Mouse (Mus musculus) midbrain, embryonic 10.5 days (tissue): ENCODE measurements around the gene Gm17581. TPM values are rescaled to one million over a fixed set of nuclear protein-coding genes. Genes with fewer than 3 reads are reported as not detected.

Experiments used
- DNase-seq: peaks from one replicate; pipeline ENCODE4 v3.0.0-alpha.2; 2017; ENCODE audit warnings: low spot score
- H3K27ac ChIP-seq: fragments of 300-500 bp; sonication (generic); replicated peaks from 2 replicates; pipeline ENCODE4 v1.5.1; 2016; ENCODE audit warnings: mild to moderate bottlenecking
- H3K27me3 ChIP-seq: fragments of 300-500 bp; sonication (generic); 2 replicates; pipeline ENCODE4 v1.6.1; 2016; ENCODE audit warnings: low read depth, mild to moderate bottlenecking; ENCODE audit not compliant: poor library complexity, severe bottlenecking
- H3K36me3 ChIP-seq: fragments of 300-500 bp; sonication (generic); 2 replicates; pipeline ENCODE4 v1.6.1; 2016; ENCODE audit warnings: mild to moderate bottlenecking, moderate library complexity
- H3K4me1 ChIP-seq: fragments of 300-500 bp; sonication (generic); 2 replicates; pipeline ENCODE4 v1.6.1; 2016
- H3K4me3 ChIP-seq: fragments of 300-500 bp; sonication (generic); 2 replicates; pipeline ENCODE4 v1.5.1; 2016; ENCODE audit warnings: mild to moderate bottlenecking, moderate library complexity
- H3K9me3 ChIP-seq: fragments of 300-500 bp; sonication (generic); replicated peaks from 2 replicates; pipeline ENCODE4 v1.6.1; 2016; ENCODE audit warnings: mild to moderate bottlenecking
- WGBS: fragments of 180-500 bp; shearing (Covaris S2); methylation state at CpG from one replicate; pipeline ENCODE4 v1.1.7; 2016; 5-methylcytosine and 5-hydroxymethylcytosine counted together
- polyA plus RNA-seq: library from polyadenylated mRNA; unstranded; fragments of >200 nt; fragmentation: Nextera tagmentation; extraction: Ambion mirVana; gene quantifications from 2 replicates; pipeline ENCODE4 v1.2.1, GENCODE M21; 2016

Gm17581 gene
- polyA plus RNA-seq, 1 experiment from 2014 or later = not detected

DNA sequence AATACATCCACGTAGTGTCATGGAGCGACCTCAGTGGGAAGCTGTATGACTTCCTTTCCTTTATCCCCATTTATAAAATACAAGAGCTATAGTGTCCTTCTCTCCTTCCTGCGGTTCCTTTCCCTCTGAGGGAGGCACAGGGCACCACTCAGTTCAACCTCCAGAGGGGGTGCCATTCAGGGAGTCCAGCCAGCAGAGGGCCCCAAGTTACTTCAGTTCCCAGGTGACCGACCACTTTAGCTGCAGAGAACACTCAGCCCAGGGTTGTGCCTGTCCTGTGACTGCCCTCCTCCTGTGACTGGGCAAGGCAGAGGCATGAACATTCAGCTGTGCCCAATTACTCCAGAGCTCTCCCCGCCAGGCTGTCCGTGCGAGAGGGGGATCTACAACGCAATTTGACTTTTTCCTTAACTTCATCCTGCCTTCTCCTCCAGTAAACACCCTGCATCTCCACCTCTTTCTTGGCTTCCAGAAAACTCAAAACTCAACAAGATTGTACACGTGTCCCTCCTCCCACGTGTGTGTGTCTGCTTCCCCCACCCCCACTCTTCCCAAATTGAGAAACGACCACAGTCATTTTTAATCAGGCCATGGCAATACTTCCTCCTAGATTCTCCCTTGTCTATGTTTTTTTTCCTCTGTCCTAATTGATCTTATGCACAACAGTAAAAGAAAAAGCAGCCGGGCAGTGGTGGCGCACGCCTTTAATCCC, 21.3 kb upstream of the Gm17581 start:
- Histone ChIP-seq H3K9me3 (no peaks in the 10 kb centered on the region), H3K27ac (no peak overlapping the region), H3K4me3 (no peak overlapping the region), H3K36me3 (no peaks in the 10 kb centered on the region), H3K4me1 (no peaks in the 10 kb centered on the region), H3K27me3 (peaks cover 3% of the 10 kb centered on the region)
- DNase-seq = no peak
- WGBS = 66% methylated on average over 14 of the region's 14 CpGs

DNA sequence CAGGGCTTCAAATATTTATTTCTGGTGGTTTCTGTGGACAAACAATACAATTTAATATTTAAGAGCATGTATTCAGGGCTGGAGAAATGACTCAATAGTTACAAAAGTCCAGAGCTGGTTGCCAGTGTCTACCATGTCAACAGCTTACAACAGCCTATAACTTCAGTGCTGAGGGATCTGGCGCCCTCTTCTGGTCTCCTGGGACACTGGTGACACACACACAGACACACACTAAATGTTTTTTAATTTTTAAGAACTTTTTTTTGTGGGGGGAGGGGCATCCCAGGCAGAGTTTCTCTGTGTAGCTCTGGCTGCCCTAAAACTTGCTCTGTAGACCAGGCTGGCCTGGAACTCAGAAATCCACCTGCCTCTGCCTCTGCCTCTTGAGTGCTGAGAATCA, 20.1 kb upstream of the Gm17581 start:
- Histone ChIP-seq H3K4me1 (peaks cover 9% of the 10 kb centered on the region), H3K27me3 (peaks cover 13% of the 10 kb centered on the region), H3K27ac (no peak overlapping the region), H3K36me3 (no peaks in the 10 kb centered on the region), H3K9me3 (no peaks in the 10 kb centered on the region), H3K4me3 (no peak overlapping the region)
- 4% methylated on average over 1 of the region's 1 CpGs for WGBS
- peak; percentile 42 for DNase-seq

DNA sequence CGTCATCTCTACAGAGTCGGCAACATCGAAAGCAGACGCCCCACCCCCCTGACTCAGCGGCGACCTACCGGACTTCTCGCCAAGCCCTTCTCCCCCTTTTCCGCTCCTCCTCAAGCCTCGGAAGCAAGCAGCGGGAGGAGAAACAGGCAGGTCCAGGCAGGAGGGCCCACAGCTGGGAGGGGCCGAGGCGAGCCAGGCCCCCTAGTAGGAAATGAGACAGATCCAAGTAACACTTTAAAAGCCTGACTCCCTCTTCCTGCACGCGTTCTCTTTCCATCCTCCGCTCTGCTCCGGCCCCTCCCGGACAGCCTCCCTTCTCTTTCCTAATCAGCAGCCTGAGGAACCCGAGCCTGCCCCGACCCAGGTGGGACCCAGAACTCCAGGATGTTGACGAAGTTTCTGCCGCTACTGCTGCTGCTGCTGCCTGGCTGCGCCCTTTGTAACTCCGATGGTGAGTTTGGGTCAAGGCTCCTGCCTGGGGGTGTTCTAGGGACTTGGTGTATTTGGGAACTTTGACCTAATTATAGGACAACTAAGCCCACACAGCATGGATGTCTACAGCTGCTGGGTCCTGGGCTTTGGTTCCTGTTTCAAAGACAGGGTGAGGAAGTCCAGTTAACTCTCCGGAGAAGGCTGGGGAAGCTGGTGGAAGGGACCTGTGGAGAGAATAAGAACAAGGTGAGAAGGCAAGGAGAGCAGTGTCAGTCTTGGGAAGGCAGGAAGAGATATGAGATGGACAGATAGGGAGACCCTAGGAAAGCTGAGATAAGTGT, 15.5 kb upstream of the Gm17581 start, which contains the start of gene Procr:
Gene Procr, plus strand, starts transcription at position 104 of the 773 bp plus-strand sequence.
- Histone ChIP-seq H3K36me3 (no peaks in the 10 kb centered on the region), H3K9me3 (no peaks in the 10 kb centered on the region), H3K4me1 (peaks cover 9% of the 10 kb centered on the region), H3K4me3 (peak within 1 kb of the TSS; percentile 55), H3K27me3 (peaks cover 13% of the 10 kb centered on the region), H3K27ac (peak within 1 kb of the TSS; percentile 46)
- 4% methylated on average over 25 of the region's 25 CpGs for WGBS
- DNase-seq = peak; percentile 40

DNA sequence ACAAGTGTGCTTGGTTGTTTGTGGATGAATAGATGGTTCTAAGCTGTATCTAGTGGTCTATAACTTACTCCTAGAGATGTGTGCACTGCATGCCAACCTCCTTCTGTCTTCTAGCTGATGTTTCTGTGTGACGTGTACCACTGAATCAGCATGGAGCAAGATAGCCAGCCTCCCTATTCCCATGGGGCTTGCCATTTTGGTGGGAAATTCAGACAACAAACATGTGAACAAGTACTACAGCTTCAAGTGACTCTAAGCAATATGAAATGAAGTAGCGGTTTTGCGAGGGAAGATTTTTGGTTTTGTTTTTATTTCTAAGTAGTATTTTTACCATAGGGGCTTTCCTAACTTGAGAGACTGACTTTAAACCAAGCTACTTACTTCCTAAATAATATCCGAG, 13.7 kb upstream of the Gm17581 start:
- no peak overlapping the region for H3K4me3 ChIP-seq
- DNase-seq = no peak

DNA sequence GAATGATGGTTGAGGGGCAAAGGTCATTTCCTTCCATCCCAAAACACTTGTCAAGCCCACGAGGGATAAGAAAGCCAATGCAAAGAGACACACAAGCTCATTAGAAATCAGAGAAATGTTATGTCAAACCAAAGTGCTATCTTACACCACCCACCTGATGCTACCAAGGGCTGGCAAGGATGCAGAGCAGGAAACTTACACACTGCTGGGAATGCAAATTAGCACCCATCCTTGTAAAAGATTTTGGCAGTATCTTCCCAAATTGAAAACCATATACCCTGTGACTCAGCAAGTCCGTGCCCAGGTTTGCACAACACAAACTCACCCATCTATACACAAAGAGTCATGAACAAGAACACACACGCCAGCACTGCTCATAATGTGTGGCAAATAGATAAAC, 9.8 kb upstream of the Gm17581 start:
- H3K4me1 ChIP-seq = no peaks in the 10 kb centered on the region
- no peaks in the 10 kb centered on the region for H3K36me3 ChIP-seq
- H3K27me3 ChIP-seq = no peaks in the 10 kb centered on the region
- 80% methylated on average over 3 of the region's 3 CpGs for WGBS
- no peaks in the 10 kb centered on the region for H3K9me3 ChIP-seq
- H3K27ac ChIP-seq = no peak overlapping the region
- DNase-seq = no peak
- H3K4me3 ChIP-seq = no peak overlapping the region

More for the DNA sequence above, 13.7 kb upstream of the Gm17581 start:
- peaks cover 13% of the 10 kb centered on the region for H3K27me3 ChIP-seq
- WGBS = 89% methylated on average over 4 of the region's 4 CpGs
- no peak overlapping the region for H3K27ac ChIP-seq
- peaks cover 9% of the 10 kb centered on the region for H3K4me1 ChIP-seq
- no peaks in the 10 kb centered on the region for H3K36me3 ChIP-seq
- no peaks in the 10 kb centered on the region for H3K9me3 ChIP-seq

GRCm38 (mm10) chr2:155743351-155743750, 7.7 kb upstream of the Gm17581 start:
- H3K27me3 ChIP-seq = no peaks in the 10 kb centered on the region
- no peaks in the 10 kb centered on the region for H3K9me3 ChIP-seq
- H3K4me3 ChIP-seq = no peak overlapping the region
- DNase-seq = no peak
- 89% methylated on average over 9 of the region's 9 CpGs for WGBS
- H3K36me3 ChIP-seq = no peaks in the 10 kb centered on the region
- H3K27ac ChIP-seq = no peak overlapping the region
- H3K4me1 ChIP-seq = no peaks in the 10 kb centered on the region

GRCm38 (mm10) chr2:155742931-155743337, 7.3 kb upstream of the Gm17581 start:
- DNase-seq = no peak
- H3K4me1 ChIP-seq = no peaks in the 10 kb centered on the region
- 89% methylated on average over 12 of the region's 12 CpGs for WGBS

GRCm38 (mm10) chr2:155742211-155742610, 6.5 kb upstream of the Gm17581 start:
- Histone ChIP-seq H3K27me3 (no peaks in the 10 kb centered on the region), H3K27ac (no peak overlapping the region), H3K9me3 (no peaks in the 10 kb centered on the region), H3K4me1 (no peaks in the 10 kb centered on the region), H3K36me3 (no peaks in the 10 kb centered on the region), H3K4me3 (no peak overlapping the region)
- WGBS = 88% methylated on average over 11 of the region's 11 CpGs
- no peak for DNase-seq

More at GRCm38 (mm10) chr2:155742931-155743337, 7.3 kb upstream of the Gm17581 start:
- H3K4me3 ChIP-seq = no peak overlapping the region
- H3K27me3 ChIP-seq = no peaks in the 10 kb centered on the region
- H3K27ac ChIP-seq = no peak overlapping the region
- no peaks in the 10 kb centered on the region for H3K36me3 ChIP-seq
- H3K9me3 ChIP-seq = no peaks in the 10 kb centered on the region

- Histone ChIP-seq H3K4me3 (no peak overlapping the region), H3K36me3 (no peaks in the 10 kb centered on the region), H3K27me3 (no peaks in the 10 kb centered on the region), H3K4me1 (no peaks in the 10 kb centered on the region), H3K27ac (no peak overlapping the region), H3K9me3 (no peaks in the 10 kb centered on the region)
- WGBS = 79% methylated on average over 9 of the region's 9 CpGs
- no peak for DNase-seq
These were observed 2.1 kb upstream of the Gm17581 start for GRCm38 (mm10) chr2:155737803-155738202.

GRCm38 (mm10) chr2:155736936-155737335, 1.3 kb upstream of the Gm17581 start:
- no peak for DNase-seq
- H3K27ac ChIP-seq = no peak overlapping the region
- no peaks in the 10 kb centered on the region for H3K27me3 ChIP-seq
- H3K36me3 ChIP-seq = no peaks in the 10 kb centered on the region
- H3K4me1 ChIP-seq = no peaks in the 10 kb centered on the region
- no peak overlapping the region for H3K4me3 ChIP-seq
- 85% methylated on average over 6 of the region's 6 CpGs for WGBS
- no peaks in the 10 kb centered on the region for H3K9me3 ChIP-seq

GRCm38 (mm10) chr2:155735080-155735479, 586 bp downstream of the Gm17581 start:
- no peak overlapping the region for H3K27ac ChIP-seq
- 86% methylated on average over 5 of the region's 5 CpGs for WGBS
- no peaks in the 10 kb centered on the region for H3K4me1 ChIP-seq
- no peaks in the 10 kb centered on the region for H3K9me3 ChIP-seq
- DNase-seq = no peak
- H3K27me3 ChIP-seq = no peaks in the 10 kb centered on the region
- no peaks in the 10 kb centered on the region for H3K36me3 ChIP-seq
- no peak overlapping the region for H3K4me3 ChIP-seq

GRCm38 (mm10) chr2:155729158-155729645, 6.5 kb downstream of the Gm17581 start, which contains the start of gene Edem2:
TSS of gene Edem2 (minus strand) at chr2:155729475.
- no peaks in the 10 kb centered on the region for H3K9me3 ChIP-seq
- 0 out of 2 replicates have a peak, but pooled peaks cover 4% of the 10 kb centered on the region for H3K36me3 ChIP-seq
- no peaks in the 10 kb centered on the region for H3K27me3 ChIP-seq
- peak within 1 kb of the TSS; percentile 76 for H3K27ac ChIP-seq
- WGBS = 0% methylated on average over 33 of the region's 33 CpGs
- peak within 1 kb of the TSS; percentile 71 for H3K4me3 ChIP-seq
- peak; percentile 89 for DNase-seq
- H3K4me1 ChIP-seq = peaks cover 22% of the 10 kb centered on the region

DNA sequence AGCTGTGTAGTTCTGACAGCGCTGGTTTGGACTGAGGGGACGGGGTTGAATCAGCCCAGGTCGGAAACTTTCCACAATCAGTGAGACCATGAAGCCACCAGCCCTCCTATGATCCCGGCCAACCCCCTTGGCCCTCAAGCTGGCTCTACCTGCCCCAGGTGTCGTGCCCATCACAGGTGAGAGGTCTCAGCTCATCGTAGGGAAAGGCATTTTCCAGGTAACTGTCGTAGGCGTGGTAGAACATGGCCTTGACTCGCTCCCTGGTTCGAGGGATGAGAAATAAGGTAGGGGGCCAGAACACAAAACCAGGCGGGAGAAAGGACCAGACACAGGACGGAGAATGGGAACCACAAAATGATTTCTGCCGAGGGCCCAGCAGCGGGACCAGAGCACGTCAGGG, 6.9 kb downstream of the Gm17581 start:
- WGBS = 5% methylated on average over 15 of the region's 15 CpGs
- Histone ChIP-seq H3K27me3 (no peaks in the 10 kb centered on the region), H3K9me3 (no peaks in the 10 kb centered on the region), H3K4me3 (peak overlapping the region; percentile 71), H3K4me1 (peaks cover 22% of the 10 kb centered on the region), H3K27ac (peak overlapping the region; percentile 76), H3K36me3 (0 out of 2 replicates have a peak, but pooled peaks cover 4% of the 10 kb centered on the region)
- DNase-seq = no peak
